Mouse (Mus musculus) ES-Bruce4 (cell line): ENCODE measurements around the gene Rnf32.

ENCODE experiments used
- CTCF ChIP-seq: IDR thresholded peaks from one replicate; pipeline ENCODE4 v1.8.1; 2011; ENCODE audit warnings: low read depth, low read length
- EP300 ChIP-seq: IDR thresholded peaks from 2 replicates; pipeline ENCODE4 v1.6.1; 2011; ENCODE audit warnings: low read depth, low read length; ENCODE audit not compliant: insufficient read depth

- no peak for TF ChIP-seq CTCF
- no peak for TF ChIP-seq EP300
Measured at GRCm38 (mm10) chr5:29251496-29251873, 55.7 kb downstream of the Rnf32 start.
